Mouse (Mus musculus) right cerebral cortex, postnatal 25 days (tissue): Measurements from ENCODE around the gene Tpmt.

Experiments
- DNase-seq: peaks from one replicate; pipeline ENCODE4 v3.0.0; 2022

Tpmt gene

GRCm38 (mm10) chr13:47044617-47044947, at the start of gene Tpmt:
TSS of gene Tpmt (minus strand) at chr13:47044737.
- DNase-seq: no peak

GRCm38 (mm10) chr13:47093791-47094190, 49.3 kb upstream of the Tpmt start:
- DNase-seq: no peak

- no peak for DNase-seq
Measured at GRCm38 (mm10) chr13:47089271-47089670, 44.7 kb upstream of the Tpmt start.

- DNase-seq: no peak
Measured at GRCm38 (mm10) chr13:47088433-47088832, 43.9 kb upstream of the Tpmt start.

- no peak for DNase-seq
Measured at GRCm38 (mm10) chr13:47080905-47081505, 36.5 kb upstream of the Tpmt start.

- no peak for DNase-seq
Measured at GRCm38 (mm10) chr13:47078799-47079198, 34.3 kb upstream of the Tpmt start.

- no peak for DNase-seq
Measured at GRCm38 (mm10) chr13:47077367-47077766, 32.8 kb upstream of the Tpmt start.

GRCm38 (mm10) chr13:47076156-47076555, 31.6 kb upstream of the Tpmt start:
- DNase-seq: no peak

GRCm38 (mm10) chr13:47072484-47072883, 27.9 kb upstream of the Tpmt start:
- no peak for DNase-seq

GRCm38 (mm10) chr13:47071871-47072270, 27.3 kb upstream of the Tpmt start:
- DNase-seq: no peak

GRCm38 (mm10) chr13:47070329-47071080, 26.0 kb upstream of the Tpmt start:
- DNase-seq: no peak

GRCm38 (mm10) chr13:47067001-47067400, 22.5 kb upstream of the Tpmt start:
- DNase-seq: no peak

GRCm38 (mm10) chr13:47066516-47066915, 22.0 kb upstream of the Tpmt start:
- no peak for DNase-seq

- no peak for DNase-seq
Measured at GRCm38 (mm10) chr13:47063985-47064760, 19.6 kb upstream of the Tpmt start.

GRCm38 (mm10) chr13:47062756-47063155, 18.2 kb upstream of the Tpmt start:
- no peak for DNase-seq

- no peak for DNase-seq
Measured at GRCm38 (mm10) chr13:47056781-47057180, 12.2 kb upstream of the Tpmt start.

- DNase-seq: peak; percentile 69
Measured at GRCm38 (mm10) chr13:47056126-47056525, 11.6 kb upstream of the Tpmt start.

GRCm38 (mm10) chr13:47053971-47054370, 9.4 kb upstream of the Tpmt start:
- DNase-seq: no peak

- no peak for DNase-seq
Measured at GRCm38 (mm10) chr13:47050009-47050408, 5.5 kb upstream of the Tpmt start.

- DNase-seq: no peak
Measured at GRCm38 (mm10) chr13:47047996-47048395, 3.5 kb upstream of the Tpmt start.

- peak; percentile 8 for DNase-seq
Measured at GRCm38 (mm10) chr13:47043833-47044616, 512 bp downstream of the Tpmt start.

- DNase-seq: peak; percentile 99
Measured at GRCm38 (mm10) chr13:47043030-47043680, 1.4 kb downstream of the Tpmt start, which contains the start of gene Kdm1b. TSS of gene Kdm1b (plus strand) at chr13:47043499.
